Comparison of ENCODE assay signal across 8 mouse cellular contexts in genomic region chr5:35159178-35159661, GRCm38 (mm10). TPM values are rescaled to one million over a fixed set of nuclear protein-coding genes. Genes with fewer than 3 reads are reported as not detected.
DNase-seq lines count a peak whose midpoint lies in the region; ATAC-seq and TF ChIP-seq lines count a peak whose summit lies in the region.
"Had no signal": no experiment of that assay in that cellular context is flagged by ENCODE, and none has a peak within 500 bp of the region (broad histone marks: within the 10 kb centered on the region; RNA-seq: fewer than 3 reads in every experiment).

No protein-coding gene starts in this region.

- peak overlapping the region; percentile 42; the same call in 1 of the 2 replicates for H3K27ac ChIP-seq in hindbrain, embryonic 16.5 days (ENCODE audit: low read depth, low read length)
- H3K27ac ChIP-seq in hindbrain, embryonic 14.5 days = no peak overlapping the region
- peak overlapping the region; percentile 38; the same call in 1 of the 2 replicates for H3K27ac ChIP-seq in limb, embryonic 14.5 days (replicated peaks; ENCODE audit: low read depth, low read length)

- H3K9me3 ChIP-seq in hindbrain, embryonic 16.5 days (ENCODE audit: control insufficient read depth, low read length) = no peaks in the 10 kb centered on the region
- H3K9me3 ChIP-seq in hindbrain, embryonic 14.5 days (ENCODE audit: control insufficient read depth, low read length) = no peaks in the 10 kb centered on the region
- H3K9me3 ChIP-seq in limb, embryonic 14.5 days (ENCODE audit: control insufficient read depth, low read length) = no peaks in the 10 kb centered on the region

- 49% methylated on average over 9 of the region's 9 CpGs for WGBS in hindbrain, embryonic 16.5 days
- WGBS in hindbrain, embryonic 14.5 days = 54% methylated on average over 9 of the region's 9 CpGs
- WGBS in limb, embryonic 14.5 days = 28% methylated on average over 9 of the region's 9 CpGs

- TF ChIP-seq POLR2A in limb, embryonic 14.5 days (IDR thresholded peaks at IDR 0.05; ENCODE audit: borderline replicate concordance, extremely low read depth, insufficient read depth, insufficient read length) = no peak

- DNase-seq in hindbrain, embryonic 14.5 days (ENCODE audit: low spot score) = no peak
- peak; percentile 81 for DNase-seq in cerebellum, adult 11 months
- DNase-seq in cerebellum, postnatal 14 days = peak; percentile 87 to 89
- DNase-seq in limb, embryonic 14.5 days (ENCODE audit: low spot score) = no peak
- DNase-seq in urinary bladder, adult 18-20 months (ENCODE audit: low spot score in 2 of 2) = no peak
- no peak for DNase-seq in spleen, adult 12 weeks (ENCODE audit: low spot score)

- H3K4me1 ChIP-seq in hindbrain, embryonic 16.5 days (ENCODE audit: control insufficient read depth, insufficient read depth, low read depth, low read length) = peaks cover 13% of the 10 kb centered on the region
- peaks cover 10% of the 10 kb centered on the region; the same call in 1 of the 2 replicates for H3K4me1 ChIP-seq in hindbrain, embryonic 14.5 days (replicated peaks; ENCODE audit: control insufficient read depth, insufficient read depth, low read length)
- H3K4me1 ChIP-seq in limb, embryonic 14.5 days (ENCODE audit: control insufficient read depth, insufficient read depth, low read length) = peaks cover 25% of the 10 kb centered on the region

- peak; percentile 67; the same call in 1 of the 2 replicates for ATAC-seq in hindbrain, embryonic 16.5 days
- ATAC-seq in hindbrain, embryonic 14.5 days (ENCODE audit: low FRiP score) = no peak
- peak; percentile 31; the same call in 1 of the 2 replicates for ATAC-seq in limb, embryonic 14.5 days (ENCODE audit: low FRiP score, low read depth)
- ATAC-seq: activated CD4-positive, CD25-positive, alpha-beta regulatory T cell, adult 4 months had no signal

- no peak overlapping the region for H3K4me3 ChIP-seq in hindbrain, embryonic 16.5 days (ENCODE audit: low read length)
- H3K4me3 ChIP-seq in hindbrain, embryonic 14.5 days (replicated peaks; ENCODE audit: low read length) = no peak overlapping the region
- no peak overlapping the region for H3K4me3 ChIP-seq in limb, embryonic 14.5 days (replicated peaks; ENCODE audit: low read length)

- no peaks in the 10 kb centered on the region for H3K27me3 ChIP-seq in hindbrain, embryonic 16.5 days (replicated peaks; ENCODE audit: control insufficient read depth, insufficient read depth, low read length)
- no peaks in the 10 kb centered on the region for H3K27me3 ChIP-seq in hindbrain, embryonic 14.5 days (ENCODE audit: control insufficient read depth, insufficient read depth, low read length)
- no peaks in the 10 kb centered on the region for H3K27me3 ChIP-seq in limb, embryonic 14.5 days (ENCODE audit: control insufficient read depth, insufficient read depth, low read length)

- H3K4me2 ChIP-seq in hindbrain, embryonic 16.5 days (ENCODE audit: low read length) = no peak overlapping the region
- no peak overlapping the region for H3K4me2 ChIP-seq in hindbrain, embryonic 14.5 days (replicated peaks)
- H3K4me2 ChIP-seq in limb, embryonic 14.5 days (replicated peaks; ENCODE audit: low read depth, low read length, severe bottlenecking) = no peak overlapping the region

- H3K9ac ChIP-seq in hindbrain, embryonic 16.5 days (ENCODE audit: low read depth, low read length) = no peak overlapping the region
- no peak overlapping the region for H3K9ac ChIP-seq in hindbrain, embryonic 14.5 days
- H3K9ac ChIP-seq in limb, embryonic 14.5 days (ENCODE audit: low read depth, low read length, severe bottlenecking) = no peak overlapping the region

- H3K36me3 ChIP-seq in hindbrain, embryonic 16.5 days (ENCODE audit: control insufficient read depth, insufficient read depth, low read length) = no peaks in the 10 kb centered on the region
- no peaks in the 10 kb centered on the region for H3K36me3 ChIP-seq in hindbrain, embryonic 14.5 days (replicated peaks; ENCODE audit: control insufficient read depth, insufficient read depth)
- H3K36me3 ChIP-seq in limb, embryonic 14.5 days (ENCODE audit: control insufficient read depth, insufficient read depth, low read length) = no peaks in the 10 kb centered on the region

RNA-seq across cellular contexts. Expression of gene Lrpap1, which starts 53.7 kb away (rescaled TPM):
- 153 and 186 TPM in 2 replicates for polyA plus RNA-seq in hindbrain, embryonic 16.5 days (2015; fragmentation: Nextera tagmentation; extraction: Ambion mirVana)
- 150 and 160 TPM in 2 replicates for polyA plus RNA-seq in hindbrain, embryonic 14.5 days (2014; fragmentation: Nextera tagmentation; extraction: Ambion mirVana)
- 43.5 and 59.5 TPM in 2 replicates for polyA plus RNA-seq in limb, embryonic 14.5 days (2012; rRNA removed)
- 137 and 153 TPM in 2 replicates for polyA plus RNA-seq in limb, embryonic 14.5 days (2014; fragmentation: Nextera tagmentation; extraction: Ambion mirVana)

Comparison
In these comparisons a context has a peak if more than half of its experiments do, and no peak if none do; other contexts are left out.
1. DNase-seq: peak in cerebellum, adult 11 months (single experiment) and cerebellum, postnatal 14 days (2 of 2); none in hindbrain, embryonic 14.5 days (single experiment), limb, embryonic 14.5 days (single experiment), urinary bladder, adult 18-20 months (0 of 2) and spleen, adult 12 weeks (single experiment).